Mouse (Mus musculus): ENCODE data around the gene Fbxo3.

GRCm38 (mm10) chr2:104042766-104043165, 15.2 kb downstream of the Fbxo3 start:
- no peak for TF ChIP-seq CTCF (IDR thresholded peaks at IDR 0.05; ENCODE audit: borderline replicate concordance, extremely low read depth, insufficient read depth, insufficient read length)
- TF ChIP-seq POLR2A (IDR thresholded peaks at IDR 0.05; ENCODE audit: borderline replicate concordance, extremely low read depth, insufficient read depth, insufficient read length, poor library complexity, severe bottlenecking) = no peak

Data from brain, embryonic 14.5 days (tissue).